Mouse (Mus musculus): ENCODE results near the gene Nrf1. TPM values are rescaled to one million over a fixed set of nuclear protein-coding genes. Genes with fewer than 3 reads are reported as not detected.

The Nrf1 gene
- polyA plus RNA-seq, 1 experiment: 26.2 TPM

DNA sequence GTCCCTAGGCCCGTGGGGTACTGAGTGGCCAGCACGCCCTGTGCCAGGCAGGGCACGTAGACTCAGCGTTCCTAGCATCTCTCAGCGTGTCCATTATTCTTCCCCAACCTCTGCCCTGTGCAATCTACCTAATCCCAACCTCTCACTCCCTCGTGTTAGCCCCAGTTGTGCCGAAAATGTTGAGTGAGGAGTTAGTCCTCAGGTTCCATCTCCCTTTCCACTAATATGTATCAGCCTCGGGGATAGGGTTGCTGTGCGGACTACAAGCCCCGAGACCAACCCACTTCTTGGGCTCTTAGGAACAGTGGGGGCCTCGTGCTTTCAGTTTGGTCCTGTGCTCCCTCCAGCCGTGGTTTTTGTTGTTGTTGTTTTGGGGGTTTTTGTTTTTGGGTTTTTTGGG, 128.7 kb downstream of the Nrf1 start:
- H3K27ac ChIP-seq (ENCODE audit: insufficient read depth, low read length): no peak overlapping the region
- H3K4me3 ChIP-seq (ENCODE audit: insufficient read depth, low read length): no peak overlapping the region
- TF ChIP-seq CTCF (IDR thresholded peaks at IDR 0.05; ENCODE audit: extremely low read depth, insufficient read depth, low read length) (no peak), POLR2A (IDR thresholded peaks at IDR 0.05; ENCODE audit: extremely low read depth, insufficient read depth, low read length) (no peak)
- H3K4me1 ChIP-seq (ENCODE audit: control insufficient read depth, insufficient read depth, low read length): no peaks in the 10 kb centered on the region

DNA sequence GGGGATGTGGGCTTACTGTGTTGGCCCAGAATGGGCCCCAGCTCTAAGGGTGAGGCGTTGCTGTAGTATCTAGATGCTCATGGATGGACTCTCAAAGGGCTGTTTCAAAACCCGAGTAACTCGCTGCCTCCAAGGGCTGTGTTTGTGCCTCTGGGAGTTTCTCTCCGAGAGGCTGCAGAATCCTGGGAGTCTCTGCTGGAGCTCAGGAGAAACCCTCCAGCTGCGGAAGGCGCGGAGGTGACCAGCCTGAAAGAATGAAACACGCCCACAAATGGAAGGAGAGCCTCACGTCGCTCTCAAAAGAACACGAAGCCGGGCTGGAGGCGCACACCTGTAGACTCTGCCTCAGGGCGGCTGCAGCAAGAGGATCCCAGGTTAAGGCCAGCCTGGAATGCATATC, 129.5 kb downstream of the Nrf1 start:
- Histone ChIP-seq H3K4me1 (ENCODE audit: control insufficient read depth, insufficient read depth, low read length) (no peaks in the 10 kb centered on the region), H3K4me3 (ENCODE audit: insufficient read depth, low read length) (no peak overlapping the region), H3K27ac (ENCODE audit: insufficient read depth, low read length) (no peak overlapping the region)
- TF ChIP-seq CTCF (IDR thresholded peaks at IDR 0.05; ENCODE audit: extremely low read depth, insufficient read depth, low read length): no peak
- no peak for TF ChIP-seq POLR2A (IDR thresholded peaks at IDR 0.05; ENCODE audit: extremely low read depth, insufficient read depth, low read length)

DNA sequence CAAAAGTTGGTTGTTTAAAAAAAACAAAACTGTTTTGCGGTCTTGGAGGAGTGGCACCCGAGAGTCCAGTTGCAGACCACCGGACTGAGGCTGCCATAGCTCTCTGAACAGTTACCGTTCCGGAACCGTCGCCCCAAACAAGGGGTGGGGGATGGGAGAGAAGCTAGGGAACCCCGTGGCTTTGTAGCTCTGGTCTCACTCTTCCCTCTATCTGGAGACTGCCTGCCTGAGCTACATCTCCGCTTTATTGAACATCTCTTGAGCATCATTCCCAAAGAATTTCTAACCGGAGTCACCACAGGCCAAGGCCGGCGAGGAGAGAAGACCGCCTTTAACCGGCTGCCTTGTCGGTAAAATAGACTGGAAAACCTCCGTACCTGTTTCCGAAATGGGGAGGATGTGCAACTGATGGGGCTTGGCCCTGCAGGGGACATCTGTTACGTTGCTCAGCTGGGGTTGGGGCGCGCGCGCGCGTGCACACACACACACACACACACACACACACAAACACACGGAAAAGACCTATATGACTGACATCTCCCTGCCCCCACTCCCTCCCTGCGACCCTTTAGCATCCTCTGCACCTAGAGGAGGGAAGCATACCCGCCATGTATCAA, 130.3 kb downstream of the Nrf1 start:
- TF ChIP-seq CTCF (IDR thresholded peaks at IDR 0.05; ENCODE audit: extremely low read depth, insufficient read depth, low read length) (no peak), POLR2A (IDR thresholded peaks at IDR 0.05; ENCODE audit: extremely low read depth, insufficient read depth, low read length) (no peak)
- no peak overlapping the region for H3K27ac ChIP-seq (ENCODE audit: insufficient read depth, low read length)
- H3K4me3 ChIP-seq (ENCODE audit: insufficient read depth, low read length): no peak overlapping the region
- H3K4me1 ChIP-seq (ENCODE audit: control insufficient read depth, insufficient read depth, low read length): no peaks in the 10 kb centered on the region

DNA sequence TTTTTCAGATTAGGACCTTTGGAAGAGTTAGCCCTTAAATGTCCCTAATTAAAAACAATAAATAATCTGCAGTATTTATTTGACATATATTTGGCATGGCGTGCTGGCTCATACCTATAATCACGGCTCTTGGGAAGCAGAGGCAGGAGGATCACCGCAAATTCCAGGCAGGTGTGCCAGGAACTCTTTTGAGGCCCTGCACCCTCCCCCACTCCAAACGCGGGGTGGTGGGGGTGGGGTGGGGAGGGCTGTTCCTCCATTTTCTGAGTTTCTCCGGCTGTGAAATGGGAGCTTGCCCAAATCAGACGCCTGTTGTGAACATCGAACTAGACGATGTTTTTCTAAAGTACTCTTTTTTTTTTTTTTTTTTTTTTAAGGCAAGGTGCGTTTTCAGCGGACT, 131.3 kb downstream of the Nrf1 start:
- no peak overlapping the region for H3K4me3 ChIP-seq (ENCODE audit: insufficient read depth, low read length)

DNA sequence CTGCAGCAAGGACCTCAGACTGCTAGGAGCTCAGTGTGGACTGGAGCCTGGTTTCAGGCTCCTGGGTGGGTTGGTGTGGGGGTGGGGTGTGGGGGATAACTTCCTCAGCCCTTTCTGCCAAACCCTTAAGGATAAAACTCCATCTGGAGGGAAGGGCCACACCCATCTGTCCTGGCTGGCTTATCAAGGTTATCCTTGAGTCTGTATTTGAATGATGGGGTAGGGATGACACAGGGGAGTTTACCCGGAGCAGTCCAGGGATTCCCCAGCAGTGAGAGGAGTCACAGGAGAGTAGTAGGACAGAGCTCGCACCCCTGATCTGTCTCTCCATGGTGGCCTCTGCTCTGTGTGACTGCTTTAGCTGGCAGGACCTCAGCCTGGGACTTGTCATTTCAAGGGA, 132.5 kb downstream of the Nrf1 start:
- H3K4me1 ChIP-seq (ENCODE audit: control insufficient read depth, insufficient read depth, low read length): no peaks in the 10 kb centered on the region
- TF ChIP-seq CTCF (IDR thresholded peaks at IDR 0.05; ENCODE audit: extremely low read depth, insufficient read depth, low read length): no peak
- TF ChIP-seq POLR2A (IDR thresholded peaks at IDR 0.05; ENCODE audit: extremely low read depth, insufficient read depth, low read length): no peak
- H3K4me3 ChIP-seq (ENCODE audit: insufficient read depth, low read length): no peak overlapping the region

More for the DNA sequence above, 131.3 kb downstream of the Nrf1 start:
- H3K4me1 ChIP-seq (ENCODE audit: control insufficient read depth, insufficient read depth, low read length): no peaks in the 10 kb centered on the region
- H3K27ac ChIP-seq (ENCODE audit: insufficient read depth, low read length): no peak overlapping the region
- TF ChIP-seq POLR2A (IDR thresholded peaks at IDR 0.05; ENCODE audit: extremely low read depth, insufficient read depth, low read length) (no peak), CTCF (IDR thresholded peaks at IDR 0.05; ENCODE audit: extremely low read depth, insufficient read depth, low read length) (no peak)

DNA sequence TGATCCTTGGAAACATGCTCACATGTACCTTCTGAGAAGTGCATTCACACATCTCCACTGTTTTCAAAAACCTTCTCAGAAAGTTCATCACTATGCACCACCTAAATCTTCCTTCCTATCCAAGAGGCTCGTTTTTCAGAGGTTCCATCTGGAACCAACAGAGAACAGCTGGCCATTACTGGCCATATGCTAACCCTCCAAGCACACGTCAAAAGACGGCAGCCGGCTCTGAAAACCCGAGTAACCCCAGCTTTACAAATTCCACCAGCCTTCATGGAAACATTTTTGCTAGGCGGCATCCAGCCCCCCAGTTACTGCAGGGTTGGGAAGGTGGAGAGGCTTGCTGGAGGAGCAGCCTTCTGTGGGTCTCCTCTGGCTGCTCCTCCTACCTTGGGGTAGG, 134.2 kb downstream of the Nrf1 start:
- TF ChIP-seq POLR2A (IDR thresholded peaks at IDR 0.05; ENCODE audit: extremely low read depth, insufficient read depth, low read length) (no peak), CTCF (IDR thresholded peaks at IDR 0.05; ENCODE audit: extremely low read depth, insufficient read depth, low read length) (no peak)

More for the DNA sequence above, 132.5 kb downstream of the Nrf1 start:
- H3K27ac ChIP-seq (ENCODE audit: insufficient read depth, low read length): no peak overlapping the region

DNA sequence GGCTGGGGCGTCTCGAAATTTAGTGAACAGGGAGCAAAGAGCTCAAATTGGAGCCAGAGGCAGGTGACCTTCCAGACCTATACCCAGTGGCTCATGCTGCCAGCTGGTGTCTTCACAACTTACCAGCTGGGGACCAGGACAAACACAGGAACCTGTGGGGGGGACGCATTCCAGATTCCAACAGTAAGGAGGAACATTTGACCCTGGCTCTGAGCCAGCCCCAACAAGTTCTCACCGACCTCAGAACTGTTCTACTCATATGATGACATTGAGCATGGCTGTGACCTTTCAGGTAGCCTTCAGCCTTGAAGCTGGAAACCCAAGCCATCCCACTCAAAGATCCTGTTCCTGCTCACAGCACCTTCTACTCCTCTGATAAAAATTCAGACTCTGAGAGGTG, 135.8 kb downstream of the Nrf1 start:
- TF ChIP-seq POLR2A (IDR thresholded peaks at IDR 0.05; ENCODE audit: extremely low read depth, insufficient read depth, low read length) (no peak), CTCF (IDR thresholded peaks at IDR 0.05; ENCODE audit: extremely low read depth, insufficient read depth, low read length) (no peak)
- no peak overlapping the region for H3K27ac ChIP-seq (ENCODE audit: insufficient read depth, low read length)
- H3K4me3 ChIP-seq (ENCODE audit: insufficient read depth, low read length): no peak overlapping the region
- H3K4me1 ChIP-seq (ENCODE audit: control insufficient read depth, insufficient read depth, low read length): no peaks in the 10 kb centered on the region

More for the DNA sequence above, 134.2 kb downstream of the Nrf1 start:
- Histone ChIP-seq H3K4me3 (ENCODE audit: insufficient read depth, low read length) (no peak overlapping the region), H3K27ac (ENCODE audit: insufficient read depth, low read length) (no peak overlapping the region), H3K4me1 (ENCODE audit: control insufficient read depth, insufficient read depth, low read length) (no peaks in the 10 kb centered on the region)

DNA sequence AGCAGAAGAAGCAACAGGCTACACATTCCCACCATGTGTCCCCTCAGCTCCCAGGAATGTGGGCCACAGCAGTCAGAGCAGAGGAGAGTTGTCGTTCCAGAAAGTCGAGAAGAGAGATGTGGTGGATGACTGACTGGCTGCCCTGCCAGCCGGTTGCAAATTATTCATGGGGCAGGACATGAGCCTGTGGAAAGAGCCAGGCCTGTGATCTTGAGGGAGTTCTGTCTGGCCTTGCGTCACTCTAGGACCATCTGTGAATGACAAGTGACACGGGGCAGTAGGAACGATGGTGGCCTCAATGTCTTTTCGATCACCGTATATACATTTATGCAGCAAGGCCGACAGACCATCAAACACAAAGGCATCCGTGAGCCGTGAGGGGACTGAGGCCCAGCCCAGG, 147.9 kb downstream of the Nrf1 start:
- H3K27ac ChIP-seq (ENCODE audit: insufficient read depth, low read length): no peak overlapping the region
- no peak for TF ChIP-seq CTCF (IDR thresholded peaks at IDR 0.05; ENCODE audit: extremely low read depth, insufficient read depth, low read length)
- no peak for TF ChIP-seq POLR2A (IDR thresholded peaks at IDR 0.05; ENCODE audit: extremely low read depth, insufficient read depth, low read length)
- no peak overlapping the region for H3K4me3 ChIP-seq (ENCODE audit: insufficient read depth, low read length)
- no peaks in the 10 kb centered on the region for H3K4me1 ChIP-seq (ENCODE audit: control insufficient read depth, insufficient read depth, low read length)

DNA sequence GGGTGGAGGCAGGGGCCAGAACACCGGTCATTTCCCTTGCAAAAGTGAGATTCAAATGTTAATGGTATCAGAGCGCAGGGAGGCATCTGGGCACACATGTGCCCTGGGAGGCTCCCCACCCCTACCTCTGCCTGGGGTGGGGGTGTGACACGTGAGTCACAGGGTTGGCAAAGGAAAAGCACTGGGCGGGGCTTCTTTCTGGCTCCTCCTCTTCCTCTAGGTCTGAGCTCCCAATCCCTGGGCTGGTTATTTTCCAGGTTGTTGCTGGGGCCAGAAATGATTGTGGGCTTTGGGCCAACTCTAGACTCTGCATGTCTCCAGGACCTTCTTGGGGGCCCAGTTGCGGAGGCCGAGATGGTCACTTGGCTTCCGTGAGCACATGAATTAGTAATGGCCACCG, 148.4 kb downstream of the Nrf1 start:
- no peak overlapping the region for H3K4me3 ChIP-seq (ENCODE audit: insufficient read depth, low read length)
- TF ChIP-seq CTCF (IDR thresholded peaks at IDR 0.05; ENCODE audit: extremely low read depth, insufficient read depth, low read length) (no peak), POLR2A (IDR thresholded peaks at IDR 0.05; ENCODE audit: extremely low read depth, insufficient read depth, low read length) (no peak)
- no peaks in the 10 kb centered on the region for H3K4me1 ChIP-seq (ENCODE audit: control insufficient read depth, insufficient read depth, low read length)
- no peak overlapping the region for H3K27ac ChIP-seq (ENCODE audit: insufficient read depth, low read length)

Other genes starting within 250 kb of the Nrf1 start
- gene Strip2, start 131.0 kb upstream of the Nrf1 start, polyA plus RNA-seq (2012; rRNA removed): 12.4 and 15.2 TPM in 2 replicates